In genomic region chr7:142471884-142472570, GRCm38 (mm10) we compare ENCODE assay signal across 9 mouse cellular contexts. TPM values are rescaled to one million over a fixed set of nuclear protein-coding genes. Genes with fewer than 3 reads are reported as not detected.
DNase-seq lines count a peak whose midpoint lies in the region; ATAC-seq lines count a peak whose summit lies in the region.
"Had no signal": no experiment of that assay in that cellular context is flagged by ENCODE, and none has a peak within 500 bp of the region (broad histone marks: within the 10 kb centered on the region; RNA-seq: fewer than 3 reads in every experiment).

No protein-coding gene starts in this region.

- H3K4me1 ChIP-seq in heart, embryonic 16.5 days (ENCODE audit: control insufficient read depth, insufficient read depth, low read length), result peaks cover 50% of the 10 kb centered on the region
- H3K4me1 ChIP-seq in midbrain, embryonic 14.5 days (ENCODE audit: control insufficient read depth, insufficient read depth, low read length), result no peaks in the 10 kb centered on the region

- H3K9ac ChIP-seq in heart, embryonic 16.5 days (ENCODE audit: low read length), result peak overlapping the region; percentile 65
- peak overlapping the region; percentile 23; the same call in 1 of the 2 replicates for H3K9ac ChIP-seq in midbrain, embryonic 14.5 days (replicated peaks; ENCODE audit: low read length)

- no peaks in the 10 kb centered on the region for H3K9me3 ChIP-seq in heart, embryonic 16.5 days (replicated peaks; ENCODE audit: control insufficient read depth, low read length)
- no peaks in the 10 kb centered on the region for H3K9me3 ChIP-seq in midbrain, embryonic 14.5 days (ENCODE audit: control insufficient read depth, low read length)

- peak overlapping the region; percentile 41 for H3K4me2 ChIP-seq in heart, embryonic 16.5 days (ENCODE audit: low read depth, low read length)
- no peak overlapping the region for H3K4me2 ChIP-seq in midbrain, embryonic 14.5 days (ENCODE audit: low read length)

- DNase-seq in left cerebral cortex, postnatal 4 days, result peak; percentile 54
- DNase-seq in left cerebral cortex, adult 11 months (ENCODE audit: low spot score), result no peak
- peak; percentile 53 for DNase-seq in embryo, embryonic 9.5 days (ENCODE audit: extremely low spot score)
- DNase-seq in midbrain, embryonic 14.5 days, result no peak
- no peak for DNase-seq in right cerebral cortex, adult 2 months (ENCODE audit: low spot score in 2 of 2)
- no peak for DNase-seq in thymus, postnatal 14 days
- no peak for DNase-seq in kidney, postnatal 14 days

- intact Hi-C loops in left cerebral cortex, postnatal 4 days (cut with DNase I), result no loop called here

- 41% methylated on average over 15 of the region's 15 CpGs for WGBS in heart, embryonic 16.5 days
- WGBS in midbrain, embryonic 14.5 days, result 29% methylated on average over 15 of the region's 15 CpGs

- ATAC-seq in heart, embryonic 16.5 days (replicated peaks; ENCODE audit: extremely low read depth, insufficient read depth, low FRiP score), result no peak
- no peak for ATAC-seq in midbrain, embryonic 14.5 days (ENCODE audit: low FRiP score, low TSS enrichment)

- no peaks in the 10 kb centered on the region for H3K27me3 ChIP-seq in heart, embryonic 16.5 days (ENCODE audit: control insufficient read depth, insufficient read depth, low read length)
- no peaks in the 10 kb centered on the region for H3K27me3 ChIP-seq in midbrain, embryonic 14.5 days (ENCODE audit: control insufficient read depth, insufficient read depth, low read length)

- peak overlapping the region; percentile 24 for H3K4me3 ChIP-seq in heart, embryonic 16.5 days (ENCODE audit: low read length)
- H3K4me3 ChIP-seq in midbrain, embryonic 14.5 days (replicated peaks; ENCODE audit: low read depth, low read length), result no peak overlapping the region

- H3K36me3 ChIP-seq in heart, embryonic 16.5 days (ENCODE audit: control insufficient read depth, insufficient read depth), result no peaks in the 10 kb centered on the region
- no peaks in the 10 kb centered on the region for H3K36me3 ChIP-seq in midbrain, embryonic 14.5 days (ENCODE audit: control insufficient read depth, insufficient read depth, low read length)

- peak overlapping the region; percentile 67 for H3K27ac ChIP-seq in heart, embryonic 16.5 days (ENCODE audit: low read length)
- H3K27ac ChIP-seq in midbrain, embryonic 14.5 days (replicated peaks; ENCODE audit: low read depth, low read length), result no peak overlapping the region

RNA-seq across cellular contexts. Expression of gene Lsp1, which starts 11.4 kb away (rescaled TPM):
- 1 to 10 TPM; 5.5 to 5.7 TPM for total RNA-seq in left cerebral cortex, postnatal 4 days (2021)
- 73.5 and 83.5 TPM in 2 replicates for polyA plus RNA-seq in heart, embryonic 16.5 days (2015; fragmentation: Nextera tagmentation; extraction: Ambion mirVana)
- 2.7 and 8.0 TPM in 2 replicates for polyA plus RNA-seq in midbrain, embryonic 14.5 days (2014; fragmentation: Nextera tagmentation; extraction: Ambion mirVana)

RNA-seq across cellular contexts. Expression of gene Tnnt3, which starts 26.6 kb away (rescaled TPM):
- 1 to 10 TPM in 1 of 2 experiments, not detected in 1; 1.3 TPM for total RNA-seq in left cerebral cortex, postnatal 4 days (2021)
- polyA plus RNA-seq in heart, embryonic 16.5 days (2015; fragmentation: Nextera tagmentation; extraction: Ambion mirVana), result 5.3 and 17.1 TPM in 2 replicates
- 1.1 TPM in 1 of 2 replicates, not detected in the other for polyA plus RNA-seq in midbrain, embryonic 14.5 days (2014; fragmentation: Nextera tagmentation; extraction: Ambion mirVana)

RNA-seq across cellular contexts. Expression of gene Tnni2, which starts 30.4 kb away (rescaled TPM):
- total RNA-seq in left cerebral cortex, postnatal 4 days (2021), result not detected
- 14.1 and 27.0 TPM in 2 replicates for polyA plus RNA-seq in heart, embryonic 16.5 days (2015; fragmentation: Nextera tagmentation; extraction: Ambion mirVana)
- not detected in 2 replicates for polyA plus RNA-seq in midbrain, embryonic 14.5 days (2014; fragmentation: Nextera tagmentation; extraction: Ambion mirVana)

RNA-seq across cellular contexts. Expression of gene Syt8, which starts 37.4 kb away (rescaled TPM):
- not detected for total RNA-seq in left cerebral cortex, postnatal 4 days (2021)
- polyA plus RNA-seq in heart, embryonic 16.5 days (2015; fragmentation: Nextera tagmentation; extraction: Ambion mirVana), result 0.17 and 0.32 TPM in 2 replicates
- not detected in 2 replicates for polyA plus RNA-seq in midbrain, embryonic 14.5 days (2014; fragmentation: Nextera tagmentation; extraction: Ambion mirVana)
- total RNA-seq: gastrocnemius, adult 8-10 months had no signal

Comparison
In these comparisons a context has a peak if more than half of its experiments do, and no peak if none do; other contexts are left out.
1. DNase-seq: peak in left cerebral cortex, postnatal 4 days (single experiment) and embryo, embryonic 9.5 days (single experiment); none in left cerebral cortex, adult 11 months (single experiment), midbrain, embryonic 14.5 days (single experiment), right cerebral cortex, adult 2 months (0 of 2), thymus, postnatal 14 days (single experiment) and kidney, postnatal 14 days (single experiment).
2. RNA of gene Tnni2, which starts 30.4 kb away (polyA plus RNA-seq): 14.1 to 27.0 TPM in heart, embryonic 16.5 days; not detected in midbrain, embryonic 14.5 days; every median in the first group is over 10 times any median in the second.